Mouse (Mus musculus) kidney, postnatal 10 days (tissue): ENCODE results near the gene Ankrd44.
A peak's percentile ranks its signal among the peaks of the same experiment; 100 is the strongest.

Experiments
- DNase-seq: peaks from one replicate; pipeline ENCODE4 v3.0.0; 2021; ENCODE audit warnings: mixed read lengths

Ankrd44 gene

DNA sequence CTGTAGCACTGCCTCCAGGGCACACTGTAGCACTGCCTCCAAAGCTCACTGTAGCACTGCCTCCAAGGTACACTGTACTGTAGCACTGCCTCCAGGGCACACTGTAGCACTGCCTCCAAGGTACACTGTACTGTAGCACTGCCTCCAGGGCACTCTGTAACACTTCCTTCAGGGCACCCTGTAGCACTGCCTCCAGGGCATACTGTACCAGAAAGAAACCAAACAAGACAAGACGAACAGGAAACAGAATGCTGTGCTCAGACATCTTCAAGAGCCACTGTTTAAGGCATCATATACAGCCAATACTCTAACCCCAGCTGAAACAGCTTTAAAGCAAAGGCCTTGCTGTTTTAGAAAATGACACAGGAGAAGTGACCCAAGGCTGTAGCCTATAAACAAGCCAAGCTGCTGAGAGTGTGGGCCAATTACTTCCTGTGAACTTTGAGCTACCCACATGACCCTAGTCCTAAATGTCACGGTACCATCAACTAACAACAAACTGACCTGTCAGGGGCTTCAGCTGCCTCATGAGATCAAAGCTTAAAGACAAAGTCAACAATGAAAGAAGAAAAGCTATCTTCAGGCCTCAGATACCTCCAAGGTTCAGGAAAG is 43.2 kb downstream of the Ankrd44 start:
- no peak for DNase-seq

DNA sequence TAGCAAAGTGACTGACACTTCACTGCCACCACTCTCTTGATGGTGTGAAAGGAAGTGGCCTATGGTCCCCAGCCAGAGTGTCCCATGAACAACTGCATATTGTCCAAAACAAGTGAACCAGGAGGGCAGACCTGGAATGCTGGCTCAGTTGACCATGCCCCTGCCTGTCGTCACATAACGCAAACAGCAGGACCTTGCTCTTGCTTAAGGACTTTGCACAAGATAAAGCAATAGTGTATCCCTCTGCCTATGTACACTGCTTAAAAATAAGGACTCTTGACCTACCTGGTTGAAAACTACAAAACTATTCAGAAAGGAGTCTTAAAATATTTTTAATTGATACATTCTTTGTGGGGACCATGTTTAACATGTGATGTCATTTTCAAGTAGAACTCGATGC is 44.7 kb downstream of the Ankrd44 start:
- DNase-seq, result no peak

- DNase-seq, result no peak
Measured at GRCm38 (mm10) chr1:54877423-54878073, 48.6 kb downstream of the Ankrd44 start.

GRCm38 (mm10) chr1:54877014-54877413 is 49.2 kb downstream of the Ankrd44 start:
- no peak for DNase-seq

DNA sequence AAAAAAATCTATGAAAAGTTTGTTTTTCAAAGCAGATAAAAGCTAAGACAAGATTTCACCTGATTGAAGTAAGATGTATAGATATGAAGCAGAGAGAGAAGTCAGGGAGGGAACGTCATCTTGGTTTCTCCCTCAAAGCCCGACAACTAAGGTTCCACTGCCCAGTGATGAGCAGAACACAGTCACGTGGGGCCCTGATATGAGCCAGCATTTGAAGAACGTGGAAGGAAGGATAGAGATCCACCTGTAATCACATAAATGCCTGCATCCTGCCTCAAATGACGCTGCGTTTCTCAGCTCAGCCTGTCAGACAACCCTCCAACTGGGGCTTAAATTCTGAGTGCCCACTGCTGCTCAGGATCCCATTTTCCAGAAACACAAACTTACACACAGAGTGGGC is 52.1 kb downstream of the Ankrd44 start:
- DNase-seq, result no peak

DNA sequence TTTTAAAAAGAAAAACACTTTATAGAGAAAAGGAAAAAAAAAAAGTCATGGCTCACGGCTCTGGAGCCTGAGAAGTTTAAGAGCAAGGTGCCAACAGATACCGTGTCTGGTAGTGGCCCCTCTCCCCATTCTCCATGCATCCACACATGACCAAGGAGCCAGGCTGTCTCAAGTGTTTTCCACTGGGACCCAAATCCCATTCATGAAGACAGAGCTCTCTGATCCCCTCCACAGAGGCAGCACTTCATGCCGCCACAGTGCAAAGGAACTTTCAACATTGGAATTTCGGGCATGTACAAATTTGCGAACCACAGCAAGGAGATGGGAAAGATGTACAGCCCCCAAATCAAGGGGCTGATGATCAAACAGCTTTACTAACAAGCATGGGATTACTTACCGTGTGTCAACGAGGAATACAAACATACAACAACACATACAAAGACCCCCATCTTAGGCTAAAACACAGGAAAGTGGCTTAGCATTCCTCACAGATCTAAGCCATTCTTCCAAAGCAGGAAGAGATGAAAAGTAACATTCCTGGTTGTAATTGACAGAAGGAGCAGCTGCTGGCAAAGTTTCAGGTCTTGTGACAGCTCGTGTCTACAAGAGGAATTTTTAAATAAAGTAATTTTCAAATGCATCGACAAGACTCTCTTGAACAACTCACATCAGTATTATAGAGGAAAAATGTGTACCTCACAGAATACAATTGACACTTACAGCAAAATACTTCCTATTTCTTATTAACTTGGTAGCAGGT is 53.1 kb downstream of the Ankrd44 start:
- DNase-seq, result no peak

GRCm38 (mm10) chr1:54871321-54871720 is 54.9 kb downstream of the Ankrd44 start:
- no peak for DNase-seq

DNA sequence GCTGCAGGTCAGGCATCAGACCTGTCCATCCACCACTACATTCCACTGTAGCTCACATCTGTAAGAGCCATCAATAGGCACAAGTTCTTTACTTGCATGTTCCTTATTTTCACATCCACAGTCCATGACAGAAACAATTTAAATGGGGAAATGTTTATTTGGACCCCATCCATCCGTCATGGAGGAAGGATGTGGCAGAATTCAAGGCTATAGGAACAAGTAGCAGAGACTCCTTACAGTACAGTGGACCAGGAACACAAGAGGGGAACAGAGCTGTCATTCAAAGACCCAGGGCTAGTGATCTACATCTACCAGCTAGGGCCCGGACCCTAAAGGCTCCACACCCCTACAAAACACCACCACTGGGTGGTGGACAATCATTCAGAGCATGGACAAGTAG is 55.6 kb downstream of the Ankrd44 start:
- no peak for DNase-seq

DNA sequence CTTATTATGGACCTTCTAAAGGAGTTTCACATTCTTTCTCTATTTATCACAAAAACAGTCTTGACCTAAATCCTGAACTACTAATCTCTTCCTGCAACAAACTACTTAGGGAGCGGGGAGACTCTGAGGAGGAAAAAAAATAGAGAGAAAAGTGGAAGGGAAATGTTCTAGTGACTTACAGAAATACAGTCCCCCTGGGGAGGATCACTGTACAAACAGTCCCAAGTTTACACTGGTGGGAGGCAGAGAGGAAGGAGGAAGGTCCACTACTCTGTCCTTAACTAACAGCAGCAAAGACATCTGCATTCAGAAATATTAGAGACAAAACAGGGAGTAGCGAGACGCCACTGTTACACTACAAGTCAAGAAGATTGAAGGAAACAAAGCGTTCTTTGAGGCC is 59.0 kb downstream of the Ankrd44 start:
- no peak for DNase-seq

GRCm38 (mm10) chr1:54866131-54866530 is 60.1 kb downstream of the Ankrd44 start:
- no peak for DNase-seq

DNA sequence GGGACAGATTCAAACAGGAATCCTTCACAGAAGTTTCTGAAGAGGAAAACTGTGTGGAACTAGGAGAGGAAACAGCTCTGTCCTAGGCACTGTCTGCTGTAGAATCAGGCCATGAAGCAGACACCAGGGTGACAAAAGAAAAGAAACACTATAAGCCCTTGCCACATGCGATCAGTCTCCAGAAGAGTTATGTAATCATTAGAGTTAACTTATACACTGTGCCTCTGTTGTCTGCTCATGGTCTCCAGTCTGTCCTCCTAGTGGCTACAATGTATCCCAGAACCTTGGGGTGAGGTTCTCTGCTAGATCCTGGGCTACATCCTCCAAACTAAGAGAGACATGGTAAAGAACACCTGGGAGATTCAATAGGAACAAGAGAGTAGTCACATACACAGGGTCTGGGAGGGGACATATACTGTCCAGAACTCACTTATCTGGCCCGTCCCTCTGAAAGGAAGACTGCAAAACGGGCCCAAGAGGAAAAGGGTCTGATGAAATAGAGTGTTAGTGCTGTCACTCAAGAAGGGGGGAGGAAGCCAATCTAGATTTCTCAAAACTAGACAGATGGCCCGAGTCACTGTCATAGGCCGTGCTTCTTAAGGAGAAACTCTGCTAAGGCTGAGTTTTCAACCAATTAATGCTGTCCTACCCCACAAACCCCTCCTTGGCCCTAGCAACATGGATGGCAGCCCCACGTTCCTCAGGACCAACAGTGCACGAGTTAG is 61.1 kb downstream of the Ankrd44 start:
- no peak for DNase-seq

DNA sequence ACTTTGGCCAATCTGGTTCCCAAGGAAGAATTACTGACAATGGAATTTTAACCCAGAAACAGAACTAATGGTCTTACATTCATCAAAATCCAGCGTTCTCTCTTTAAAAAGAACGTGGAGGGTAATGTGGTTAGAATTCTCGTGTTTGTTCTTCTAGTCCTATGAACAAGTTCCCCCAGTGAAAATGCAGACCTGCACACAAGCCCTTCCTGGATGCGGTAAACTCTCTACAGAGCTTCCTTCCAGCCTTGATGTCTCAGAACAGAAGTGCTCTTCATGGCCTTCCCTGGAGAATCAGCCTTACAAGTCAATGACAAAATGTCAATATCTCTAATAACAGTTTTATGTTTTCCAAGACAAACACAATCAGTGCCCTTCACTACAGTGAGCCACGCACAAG is 65.8 kb downstream of the Ankrd44 start:
- DNase-seq, result no peak

DNA sequence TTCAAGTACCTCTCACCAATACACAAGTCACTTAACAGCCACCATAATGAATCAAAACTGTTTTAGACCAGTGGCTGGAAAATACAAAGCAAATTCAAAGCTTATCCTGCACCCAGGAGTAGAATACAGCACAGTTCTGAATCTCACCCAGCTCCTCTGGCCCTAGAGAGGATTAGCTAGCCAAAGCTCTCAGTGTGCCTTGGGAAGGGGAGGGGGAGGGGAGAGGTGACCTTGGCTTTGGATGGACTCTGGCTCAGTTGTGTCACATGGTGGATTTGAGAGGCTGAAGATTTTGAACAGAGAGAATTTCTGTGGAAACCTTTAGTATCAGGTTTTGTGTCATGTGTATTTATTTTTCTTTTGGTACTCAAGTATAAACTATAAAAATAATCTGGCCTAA is 66.3 kb downstream of the Ankrd44 start:
- peak; percentile 27 for DNase-seq

- no peak for DNase-seq
Measured at GRCm38 (mm10) chr1:54858898-54859297, 67.3 kb downstream of the Ankrd44 start.

- no peak for DNase-seq
Measured at GRCm38 (mm10) chr1:54856502-54856901, 69.7 kb downstream of the Ankrd44 start.

DNA sequence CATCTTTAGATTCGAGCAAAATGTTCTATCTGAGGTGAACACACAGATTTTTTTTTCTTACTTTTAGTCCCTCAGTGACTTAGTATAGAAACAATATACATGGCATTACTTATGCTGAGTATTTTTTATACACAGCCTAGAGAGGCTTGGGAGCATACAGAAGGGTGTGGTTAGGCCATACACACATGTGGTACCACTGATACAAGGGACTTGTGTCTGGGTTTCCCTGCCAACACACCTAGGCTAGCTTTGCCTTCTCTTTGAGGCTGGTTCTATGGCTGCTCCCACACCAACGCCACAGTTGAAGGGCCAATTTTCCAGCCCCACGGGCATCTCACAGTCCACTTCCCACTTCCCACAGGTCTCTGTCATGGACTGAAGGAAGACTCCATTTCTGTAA is 70.2 kb downstream of the Ankrd44 start:
- no peak for DNase-seq

GRCm38 (mm10) chr1:54854388-54854787 is 71.8 kb downstream of the Ankrd44 start:
- DNase-seq, result no peak

GRCm38 (mm10) chr1:54853311-54854000 is 72.7 kb downstream of the Ankrd44 start:
- peak; percentile 44 for DNase-seq

GRCm38 (mm10) chr1:54851610-54852009 is 74.6 kb downstream of the Ankrd44 start:
- DNase-seq, result no peak

- peak; percentile 37 for DNase-seq
Measured at GRCm38 (mm10) chr1:54850077-54850476, 76.1 kb downstream of the Ankrd44 start.

DNA sequence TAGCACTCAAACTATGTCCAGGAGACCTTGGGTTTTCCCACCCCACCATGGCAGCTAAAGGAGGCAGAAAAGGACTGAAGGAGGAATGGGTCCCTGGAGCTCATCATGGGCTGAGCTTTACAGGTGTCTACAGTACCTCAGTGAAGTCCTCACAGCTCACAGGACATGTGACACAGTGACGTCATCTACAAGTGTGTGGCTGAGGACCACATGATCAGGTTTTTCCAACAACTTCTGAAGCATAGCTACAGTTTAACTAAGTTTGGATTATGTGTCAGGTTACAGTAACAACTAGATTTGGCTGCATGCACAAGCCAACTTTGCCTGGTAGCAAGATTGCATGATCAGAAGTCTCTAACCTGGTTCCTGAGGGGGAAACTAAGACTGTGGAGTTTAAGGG is 78.9 kb downstream of the Ankrd44 start:
- DNase-seq, result no peak

GRCm38 (mm10) chr1:54846346-54847000 is 79.7 kb downstream of the Ankrd44 start:
- DNase-seq, result no peak
